Mouse (Mus musculus): ENCODE measurements around the gene Edf1.

The Edf1 gene

DNA sequence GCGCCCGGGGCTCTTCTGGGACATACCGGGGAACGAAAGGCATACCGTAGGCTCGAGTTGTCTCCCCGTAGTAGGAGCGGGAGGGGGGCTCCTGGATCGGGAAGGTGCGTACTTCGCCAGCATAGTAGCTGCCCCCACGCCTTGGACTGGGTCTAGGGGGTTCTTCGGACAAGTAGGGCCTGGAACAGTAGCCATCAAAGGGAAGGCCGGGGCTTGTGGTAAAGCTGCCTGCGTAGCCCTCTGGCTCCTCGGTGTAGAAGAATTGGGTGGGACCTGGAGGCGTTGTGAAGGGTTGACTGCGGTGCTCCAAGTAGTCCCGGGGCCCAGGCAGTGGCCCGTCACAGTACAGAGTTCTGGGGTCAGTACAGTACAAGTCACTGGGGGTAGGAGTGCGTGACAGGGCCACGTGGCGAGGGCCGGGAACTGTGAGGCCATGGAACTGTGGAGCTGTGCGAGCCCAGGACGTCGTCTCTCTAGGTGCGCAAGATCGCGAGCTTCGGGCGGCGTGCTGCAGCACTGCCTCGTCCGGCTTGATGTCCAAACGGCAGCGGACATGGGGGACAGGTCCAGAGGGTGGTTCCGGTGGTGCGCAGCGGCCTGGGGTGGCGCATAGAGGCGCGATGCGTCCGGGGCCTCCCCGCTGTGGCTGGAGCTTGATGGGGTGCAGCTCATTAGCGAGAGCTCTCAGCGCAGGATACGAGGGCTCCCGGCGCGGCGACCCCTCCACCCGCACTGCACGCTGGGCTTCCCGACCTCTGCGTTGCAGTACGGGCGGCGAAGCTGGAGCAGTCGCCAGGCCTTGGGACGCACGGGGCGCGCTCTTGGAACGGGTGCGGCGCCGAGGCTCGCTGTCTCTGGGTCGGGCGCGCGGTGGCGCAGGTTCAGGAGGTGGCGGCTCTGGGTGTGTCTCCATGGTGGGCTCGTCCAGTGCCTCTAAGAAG lies 21.4 kb downstream of the Edf1 start:
- H3K27me3 ChIP-seq (ENCODE audit: insufficient read depth, low read length): peaks cover 67% of the 10 kb centered on the region
- H3K9me3 ChIP-seq (ENCODE audit: low read length): no peaks in the 10 kb centered on the region
- H3K4me3 ChIP-seq (replicated peaks; ENCODE audit: low read length): peak overlapping the region; percentile 69
- peaks cover 20% of the 10 kb centered on the region for H3K36me3 ChIP-seq (ENCODE audit: insufficient read depth, low read length)
- H3K4me1 ChIP-seq (replicated peaks; ENCODE audit: low read depth, low read length): peaks cover 78% of the 10 kb centered on the region
- TF ChIP-seq POU5F1 (IDR thresholded peaks at IDR 0.05; ENCODE audit: borderline replicate concordance, low read length) (no peak), NANOG (IDR thresholded peaks at IDR 0.05; ENCODE audit: borderline replicate concordance, low read length) (no peak), CTCF (conservative IDR thresholded peaks at IDR 0.05; ENCODE audit: low read length) (no peak)

DNA sequence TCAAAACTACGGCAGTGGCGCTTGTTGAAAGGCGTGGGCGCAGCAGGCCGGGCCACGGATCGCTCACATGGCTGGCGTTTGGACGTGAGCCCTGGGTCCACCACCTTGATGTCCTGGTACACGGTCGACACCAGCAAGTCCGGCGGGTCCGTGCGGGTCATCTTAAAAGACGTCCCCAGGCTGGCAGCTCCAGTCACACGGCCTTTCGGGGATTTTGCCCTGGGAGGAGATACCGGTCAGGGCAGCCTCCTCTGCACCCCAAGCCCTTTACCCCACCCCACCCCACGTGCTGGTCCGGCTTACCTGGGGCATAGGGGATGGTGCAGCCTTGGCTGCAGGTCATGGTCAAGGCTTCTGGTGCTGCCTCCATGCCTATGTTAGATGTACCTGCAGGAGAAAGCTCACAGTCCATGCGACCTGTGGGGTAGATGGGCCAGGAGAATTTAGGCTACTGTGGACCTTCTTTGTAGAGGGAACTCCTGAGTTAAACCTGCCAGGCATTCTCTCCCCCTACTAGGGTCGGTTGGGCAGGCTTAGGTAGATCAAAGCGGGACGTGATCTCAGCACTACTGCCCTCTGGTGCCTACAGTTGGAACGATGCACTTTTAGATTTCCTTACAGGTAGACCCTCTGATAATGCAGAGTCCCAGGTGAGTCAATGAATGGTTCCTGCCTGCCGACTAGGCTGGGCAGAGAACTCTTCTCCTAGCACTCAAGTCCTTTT lies 22.3 kb downstream of the Edf1 start:
- H3K27me3 ChIP-seq (ENCODE audit: insufficient read depth, low read length): peaks cover 67% of the 10 kb centered on the region
- H3K4me1 ChIP-seq (replicated peaks; ENCODE audit: low read depth, low read length): peaks cover 83% of the 10 kb centered on the region
- H3K4me3 ChIP-seq (replicated peaks; ENCODE audit: low read length): peak overlapping the region; percentile 69
- no peaks in the 10 kb centered on the region for H3K9me3 ChIP-seq (ENCODE audit: low read length)
- TF ChIP-seq POU5F1 (IDR thresholded peaks at IDR 0.05; ENCODE audit: borderline replicate concordance, low read length): no peak
- TF ChIP-seq CTCF (conservative IDR thresholded peaks at IDR 0.05; ENCODE audit: low read length): peak; percentile 57
- peaks cover 29% of the 10 kb centered on the region for H3K36me3 ChIP-seq (ENCODE audit: insufficient read depth, low read length)

DNA sequence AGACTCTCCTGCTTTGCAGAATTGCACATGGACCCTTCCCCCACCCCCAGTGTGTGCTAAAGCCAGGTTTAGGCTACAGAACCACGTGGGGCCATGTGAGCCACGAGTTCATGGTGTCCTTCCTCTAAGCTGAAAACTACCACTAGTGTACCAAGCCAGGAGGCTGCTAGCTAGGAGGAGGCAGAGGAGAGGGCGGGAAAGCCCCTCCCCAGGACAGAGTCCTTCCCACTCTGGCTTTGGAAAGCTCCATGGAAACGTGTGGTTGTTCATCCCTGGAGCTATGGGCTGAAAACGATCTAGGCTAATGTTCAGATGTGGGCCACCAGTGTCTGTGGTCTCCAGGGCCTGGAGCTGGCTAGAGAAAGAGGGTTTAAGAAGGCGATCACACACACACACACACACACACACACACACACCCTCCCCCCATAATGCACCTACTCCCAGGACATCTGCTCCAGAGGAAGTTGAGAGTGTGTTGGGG lies 23.0 kb downstream of the Edf1 start:
- TF ChIP-seq CTCF (conservative IDR thresholded peaks at IDR 0.05; ENCODE audit: low read length): no peak
- TF ChIP-seq POU5F1 (IDR thresholded peaks at IDR 0.05; ENCODE audit: borderline replicate concordance, low read length): no peak
- no peak for TF ChIP-seq NANOG (IDR thresholded peaks at IDR 0.05; ENCODE audit: borderline replicate concordance, low read length)
- Histone ChIP-seq H3K4me3 (replicated peaks; ENCODE audit: low read length) (peak overlapping the region; percentile 46; the same call in 1 of the 2 replicates), H3K36me3 (ENCODE audit: insufficient read depth, low read length) (peaks cover 36% of the 10 kb centered on the region), H3K27me3 (ENCODE audit: insufficient read depth, low read length) (peaks cover 63% of the 10 kb centered on the region), H3K9me3 (ENCODE audit: low read length) (no peaks in the 10 kb centered on the region), H3K4me1 (replicated peaks; ENCODE audit: low read depth, low read length) (peaks cover 80% of the 10 kb centered on the region)

GRCm38 (mm10) chr2:25581294-25581864 lies 23.7 kb downstream of the Edf1 start, which contains the start of gene Ajm1:
TSS of gene Ajm1 (minus strand) at chr2:25581757.
- peaks cover 56% of the 10 kb centered on the region for H3K27me3 ChIP-seq (ENCODE audit: insufficient read depth, low read length)
- H3K4me3 ChIP-seq (replicated peaks; ENCODE audit: low read length): peak within 1 kb of the TSS; percentile 46; the same call in 1 of the 2 replicates
- TF ChIP-seq CTCF (conservative IDR thresholded peaks at IDR 0.05; ENCODE audit: low read length) (peak; percentile 97), POU5F1 (IDR thresholded peaks at IDR 0.05; ENCODE audit: borderline replicate concordance, low read length) (no peak), NANOG (IDR thresholded peaks at IDR 0.05; ENCODE audit: borderline replicate concordance, low read length) (no peak)
- peaks cover 44% of the 10 kb centered on the region for H3K36me3 ChIP-seq (ENCODE audit: insufficient read depth, low read length)
- no peaks in the 10 kb centered on the region for H3K9me3 ChIP-seq (ENCODE audit: low read length)
- H3K4me1 ChIP-seq (replicated peaks; ENCODE audit: low read depth, low read length): peaks cover 72% of the 10 kb centered on the region

GRCm38 (mm10) chr2:25581901-25582301 lies 24.3 kb downstream of the Edf1 start:
- H3K4me1 ChIP-seq (replicated peaks; ENCODE audit: low read depth, low read length): peaks cover 67% of the 10 kb centered on the region
- no peaks in the 10 kb centered on the region for H3K9me3 ChIP-seq (ENCODE audit: low read length)
- peaks cover 49% of the 10 kb centered on the region for H3K36me3 ChIP-seq (ENCODE audit: insufficient read depth, low read length)
- no peak for TF ChIP-seq CTCF (conservative IDR thresholded peaks at IDR 0.05; ENCODE audit: low read length)
- H3K4me3 ChIP-seq (replicated peaks; ENCODE audit: low read length): no peak overlapping the region
- peaks cover 51% of the 10 kb centered on the region for H3K27me3 ChIP-seq (ENCODE audit: insufficient read depth, low read length)

DNA sequence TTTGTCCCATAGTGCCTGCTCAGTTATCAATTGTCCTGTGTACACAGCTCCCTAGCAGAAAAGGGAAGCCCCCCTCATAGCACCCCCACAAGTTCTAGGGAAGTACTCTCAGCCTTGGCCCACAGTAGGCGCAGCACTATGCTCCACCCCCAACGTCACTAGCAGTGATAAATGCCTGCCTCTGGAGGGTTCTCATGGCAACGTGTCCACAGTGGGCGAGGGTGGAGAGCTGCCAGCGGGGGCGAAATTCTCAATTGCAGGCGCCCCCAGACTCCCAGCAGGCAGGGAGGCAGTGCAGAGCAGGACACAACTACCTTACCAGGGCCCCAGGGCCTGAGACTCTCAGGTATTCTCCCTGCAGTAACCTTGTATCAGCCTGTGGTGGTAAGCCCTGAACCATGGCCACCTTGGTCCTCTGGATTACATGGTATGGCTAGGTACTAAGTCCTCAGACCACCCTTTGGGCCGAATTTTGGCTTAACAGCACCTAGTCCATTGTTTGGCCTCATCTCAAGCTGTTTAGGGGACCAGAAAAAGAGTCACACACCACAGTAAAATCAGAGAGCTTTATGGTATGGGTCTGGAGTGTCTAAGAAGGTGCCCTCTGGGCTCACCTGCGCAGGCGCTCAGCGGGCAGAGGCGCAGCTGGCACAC lies 24.9 kb downstream of the Edf1 start:
- H3K27me3 ChIP-seq (ENCODE audit: insufficient read depth, low read length): peaks cover 44% of the 10 kb centered on the region
- peaks cover 65% of the 10 kb centered on the region for H3K4me1 ChIP-seq (replicated peaks; ENCODE audit: low read depth, low read length)
- TF ChIP-seq POU5F1 (IDR thresholded peaks at IDR 0.05; ENCODE audit: borderline replicate concordance, low read length): no peak
- TF ChIP-seq NANOG (IDR thresholded peaks at IDR 0.05; ENCODE audit: borderline replicate concordance, low read length): no peak
- TF ChIP-seq CTCF (conservative IDR thresholded peaks at IDR 0.05; ENCODE audit: low read length): no peak
- H3K4me3 ChIP-seq (replicated peaks; ENCODE audit: low read length): peak overlapping the region; percentile 5; the same call in 1 of the 2 replicates
- H3K36me3 ChIP-seq (ENCODE audit: insufficient read depth, low read length): peaks cover 56% of the 10 kb centered on the region
- no peaks in the 10 kb centered on the region for H3K9me3 ChIP-seq (ENCODE audit: low read length)

- H3K36me3 ChIP-seq (ENCODE audit: insufficient read depth, low read length): peaks cover 61% of the 10 kb centered on the region
- H3K9me3 ChIP-seq (ENCODE audit: low read length): no peaks in the 10 kb centered on the region
- TF ChIP-seq CTCF (conservative IDR thresholded peaks at IDR 0.05; ENCODE audit: low read length) (no peak), NANOG (IDR thresholded peaks at IDR 0.05; ENCODE audit: borderline replicate concordance, low read length) (no peak), POU5F1 (IDR thresholded peaks at IDR 0.05; ENCODE audit: borderline replicate concordance, low read length) (no peak)
These were observed 25.5 kb downstream of the Edf1 start for GRCm38 (mm10) chr2:25583120-25583481.

More at GRCm38 (mm10) chr2:25583120-25583481, 25.5 kb downstream of the Edf1 start:
- Histone ChIP-seq H3K4me3 (replicated peaks; ENCODE audit: low read length) (peak overlapping the region; percentile 5; the same call in 1 of the 2 replicates), H3K27me3 (ENCODE audit: insufficient read depth, low read length) (peaks cover 39% of the 10 kb centered on the region), H3K4me1 (replicated peaks; ENCODE audit: low read depth, low read length) (peaks cover 63% of the 10 kb centered on the region)
